Mouse (Mus musculus) kidney, adult 18-20 months (tissue): Measurements from ENCODE around the gene Gm20662.

ENCODE experiments used
- DNase-seq: peaks from one replicate; pipeline ENCODE4 v3.0.0; 2021

The Gm20662 gene

GRCm38 (mm10) chr9:107975399-107976386 is 20.5 kb upstream of the Gm20662 start, which contains the start of gene Uba7:
Gene Uba7, plus strand, starts transcription at chr9:107975505.
- peak; percentile 28 for DNase-seq

GRCm38 (mm10) chr9:107978815-107979214 is 17.3 kb upstream of the Gm20662 start:
- DNase-seq = no peak

GRCm38 (mm10) chr9:107981684-107982605 is 14.2 kb upstream of the Gm20662 start:
- no peak for DNase-seq

GRCm38 (mm10) chr9:107982681-107983346 is 13.3 kb upstream of the Gm20662 start, which contains the start of gene Gm20661:
Gene Gm20661, plus strand, starts transcription at chr9:107983058.
- peak; percentile 59 for DNase-seq

GRCm38 (mm10) chr9:107983421-107983890 is 12.7 kb upstream of the Gm20662 start:
- peak; percentile 75 for DNase-seq

- peak; percentile 13 for DNase-seq
These were observed 11.9 kb upstream of the Gm20662 start for GRCm38 (mm10) chr9:107984052-107984753.

DNA sequence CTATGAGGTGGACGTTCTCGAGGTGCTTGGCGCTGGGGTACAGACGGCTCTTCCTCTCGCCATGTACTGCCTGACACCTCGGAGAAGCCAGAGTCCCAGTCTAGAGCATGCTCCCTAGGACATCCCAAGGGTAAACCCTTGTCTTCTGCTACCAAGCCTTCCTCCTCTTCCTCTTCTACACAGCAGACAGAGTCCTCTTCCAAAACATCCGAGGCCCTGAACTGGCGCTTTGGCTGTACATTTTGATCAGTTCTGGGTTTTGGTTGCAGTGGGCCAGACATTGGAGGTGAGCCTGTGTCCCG is 11.4 kb upstream of the Gm20662 start:
- DNase-seq = no peak

DNA sequence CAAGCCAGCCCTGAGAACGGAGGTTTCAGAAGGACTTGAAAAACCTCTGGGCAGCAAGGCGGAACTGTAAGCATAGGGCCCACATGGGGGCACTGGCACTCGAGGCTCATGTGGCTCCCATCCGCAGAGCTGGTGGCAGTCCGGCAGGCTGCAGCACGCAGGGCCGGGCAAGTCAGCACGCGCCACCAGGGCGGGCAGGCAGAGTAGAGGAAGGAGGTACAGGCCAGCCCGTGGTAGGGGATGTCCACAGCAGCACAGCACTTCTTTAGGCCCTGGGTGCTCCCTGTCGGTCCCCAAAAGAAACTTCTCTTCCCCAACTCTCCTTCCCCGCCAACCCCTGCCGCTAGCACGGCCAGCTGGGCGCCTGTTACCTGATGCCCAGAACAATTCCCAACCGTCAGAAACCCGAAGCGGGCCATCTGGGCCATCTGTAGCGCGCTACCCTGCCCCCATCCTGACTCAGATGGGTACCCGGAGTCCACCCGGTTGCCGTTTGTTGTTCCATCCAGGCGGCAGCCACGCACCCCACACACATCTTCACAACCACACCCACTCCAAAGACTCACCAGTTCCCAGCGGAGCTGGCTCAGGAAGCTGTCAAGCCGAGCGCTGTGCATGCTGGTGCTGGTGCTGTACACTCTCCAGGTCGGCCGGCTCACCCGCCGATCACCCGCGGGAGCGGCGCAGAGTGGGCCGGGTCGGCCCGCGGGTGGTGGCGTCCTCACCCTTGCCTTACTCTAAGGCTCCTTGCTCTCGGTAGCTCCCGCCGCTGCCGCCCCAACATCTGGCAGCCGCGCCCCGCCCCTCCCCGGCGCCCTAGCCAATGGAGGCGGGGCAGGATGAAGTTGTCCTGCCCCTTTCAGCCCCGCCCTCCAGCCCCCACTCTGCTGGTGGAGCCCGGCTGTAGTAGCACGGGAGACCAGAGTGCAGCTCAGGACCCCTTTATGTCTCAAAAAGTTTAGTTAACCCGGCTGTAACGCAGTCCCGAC is 10.7 kb upstream of the Gm20662 start, which contains the start of gene Inka1:
Inka1 (minus strand) TSS at position 749 of the 989 bp plus-strand sequence.
- peak; percentile 91 for DNase-seq

DNA sequence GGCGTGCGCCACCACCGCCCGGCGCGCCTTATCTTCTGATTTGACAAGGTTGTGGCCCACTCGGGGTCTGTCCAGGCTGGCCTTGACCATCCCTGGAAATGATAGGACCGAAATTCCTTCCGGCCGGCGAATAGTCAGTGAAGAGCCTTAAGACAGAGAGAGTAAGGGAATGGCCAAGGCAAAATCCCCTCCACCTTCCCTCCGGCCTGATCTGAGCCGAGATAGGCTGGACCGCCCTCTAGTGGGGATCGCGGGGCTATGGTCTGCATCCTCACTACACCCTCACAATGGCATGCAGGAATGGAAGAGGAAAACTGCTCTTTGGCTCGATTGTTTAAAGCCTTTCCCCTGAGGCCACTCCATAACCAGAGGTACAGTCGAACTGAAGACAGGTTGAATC is 9.8 kb upstream of the Gm20662 start:
- DNase-seq = peak; percentile 82

- DNase-seq = no peak
These were observed 8.2 kb upstream of the Gm20662 start for GRCm38 (mm10) chr9:107987950-107988349.

- no peak for DNase-seq
These were observed 4.0 kb upstream of the Gm20662 start, which contains the start of gene Cdhr4 for GRCm38 (mm10) chr9:107992197-107992596. Gene Cdhr4, plus strand, starts transcription at chr9:107992497.

DNA sequence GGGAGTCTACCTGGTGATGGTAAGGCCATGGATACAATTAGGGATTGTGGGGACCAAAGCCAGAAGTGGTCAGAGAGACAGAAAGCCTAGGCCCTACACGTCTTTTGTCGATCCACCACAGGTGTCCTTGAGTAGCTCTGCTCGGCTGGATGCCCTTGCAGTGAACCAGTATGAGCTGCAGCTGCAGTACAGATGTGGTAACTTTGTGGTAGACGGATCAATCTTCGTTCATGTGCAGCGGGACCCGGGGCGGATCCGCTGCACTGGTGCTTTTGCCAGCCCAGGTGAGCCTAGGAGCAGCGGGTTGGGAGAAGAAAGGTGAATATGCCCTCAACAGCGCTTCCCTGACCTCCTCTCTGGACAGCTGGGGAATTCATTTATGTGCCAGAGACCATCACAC is 3.1 kb upstream of the Gm20662 start:
- DNase-seq = no peak

GRCm38 (mm10) chr9:107994464-107994863 is 1.7 kb upstream of the Gm20662 start:
- DNase-seq = no peak

DNA sequence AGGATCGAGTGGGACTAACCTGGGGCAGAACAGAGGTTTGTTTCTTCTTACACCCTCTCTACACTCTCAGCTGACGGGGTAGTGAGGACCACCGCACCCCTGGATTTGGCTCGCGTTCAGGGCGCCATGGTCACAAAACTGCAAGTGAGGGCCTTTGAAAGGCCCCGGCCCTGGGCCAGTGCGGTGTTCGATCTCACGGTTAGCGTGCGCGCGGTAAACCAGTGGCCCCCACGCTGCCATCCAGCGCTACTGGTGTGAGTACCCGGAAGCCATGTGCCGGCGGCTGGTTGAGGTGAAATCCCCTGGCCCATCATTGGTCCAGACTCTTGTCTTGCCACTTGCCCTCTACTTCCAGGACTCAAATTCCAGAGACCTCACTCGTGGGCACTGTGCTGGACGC is 636 bp upstream of the Gm20662 start:
- no peak for DNase-seq

DNA sequence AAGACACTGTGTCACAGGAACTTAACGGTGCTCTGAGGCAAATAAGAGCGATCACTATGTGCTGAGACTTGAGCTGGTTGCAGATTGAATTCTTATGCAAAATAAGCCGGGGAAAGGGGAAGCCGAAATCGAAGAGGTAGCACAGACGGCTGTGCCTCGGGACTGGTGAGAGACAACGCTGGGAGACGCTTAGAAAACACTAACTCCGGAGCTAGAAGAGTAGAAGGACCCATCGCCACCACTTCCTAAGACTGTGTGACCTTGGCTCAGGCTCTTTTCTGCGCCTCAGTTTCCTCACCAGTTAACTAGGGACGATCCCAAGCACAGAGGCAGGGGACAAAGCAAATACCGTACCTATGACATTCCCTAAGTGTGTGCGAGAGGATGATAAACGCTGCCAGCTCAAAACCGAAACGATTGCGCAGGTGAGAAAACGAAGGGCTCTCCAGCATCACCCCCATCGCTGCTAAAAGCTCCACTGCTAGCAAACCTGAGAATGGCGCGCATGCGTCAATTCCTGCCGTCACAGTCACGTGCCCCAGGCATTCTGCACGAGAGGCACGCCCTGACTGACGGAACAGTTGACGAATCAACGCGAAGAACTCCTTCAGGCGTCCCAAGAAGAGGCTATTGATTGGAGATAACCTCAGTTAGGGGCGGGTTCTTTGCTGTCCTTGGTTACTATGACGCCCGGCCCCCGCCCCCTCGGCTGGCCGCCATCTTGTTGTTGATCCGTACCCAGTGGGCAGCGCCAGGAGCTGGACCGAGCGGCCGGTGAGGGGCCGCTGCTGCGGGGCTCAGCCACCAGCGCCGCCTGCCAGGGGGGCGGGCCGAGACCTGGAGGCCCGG is 6.0 kb downstream of the Gm20662 start, which contains the start of gene Ip6k1:
Ip6k1 (plus strand) TSS at position 580 of the 849 bp plus-strand sequence.
- peak; percentile 100 for DNase-seq

DNA sequence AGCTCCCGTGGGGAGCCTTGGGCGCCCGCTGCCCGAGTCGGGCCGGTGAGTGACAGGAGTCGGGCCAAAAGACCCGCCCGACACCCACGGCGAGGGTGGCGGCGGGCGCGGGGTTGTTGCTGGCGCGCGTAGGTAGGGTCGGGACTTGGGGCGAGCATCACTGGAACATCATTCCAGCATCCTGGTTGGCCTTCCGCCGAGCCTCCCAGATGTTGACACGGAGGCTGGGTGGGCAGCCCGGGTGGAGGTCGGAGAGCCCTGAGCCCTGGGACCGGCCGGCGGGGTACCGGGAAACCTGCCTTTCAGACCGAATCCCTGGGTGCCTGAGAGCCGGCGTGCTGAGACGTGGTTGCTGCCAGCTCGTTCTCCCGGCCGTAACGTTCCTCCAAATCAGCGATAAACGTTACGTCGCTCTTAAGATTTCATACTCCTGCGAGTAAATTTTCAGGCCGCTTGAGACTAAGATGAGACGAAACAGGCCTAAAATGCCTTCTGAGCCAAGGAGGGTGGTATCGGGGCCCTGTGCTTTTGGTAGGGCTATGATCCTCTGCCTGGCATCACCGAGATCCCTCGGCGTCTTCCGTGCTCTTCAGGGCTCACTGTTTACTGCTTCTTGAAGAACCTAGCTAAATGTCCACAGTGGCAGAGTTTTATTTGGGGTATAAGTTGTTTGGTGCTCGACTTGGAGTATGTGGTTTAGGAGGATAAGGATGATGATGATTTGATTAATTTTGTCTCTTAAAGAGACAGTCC is 6.8 kb downstream of the Gm20662 start:
- DNase-seq = no peak

- peak; percentile 13 for DNase-seq
These were observed 7.4 kb downstream of the Gm20662 start for GRCm38 (mm10) chr9:108003531-108003890.

GRCm38 (mm10) chr9:108008041-108008440 is 11.9 kb downstream of the Gm20662 start:
- no peak for DNase-seq

- no peak for DNase-seq
These were observed 14.2 kb downstream of the Gm20662 start for GRCm38 (mm10) chr9:108010385-108010784.
